Mouse (Mus musculus) B cell, adult 2 months (primary cell): Measurements from ENCODE around the gene Hoga1.
A peak's percentile ranks its signal among the peaks of the same experiment; 100 is the strongest.

Experiments
- DNase-seq, 2 experiments: peaks; one replicate each; pipeline ENCODE4 v3.0.0; 2022

Gene Hoga1

GRCm38 (mm10) chr19:42045269-42046102 is at the start of gene Hoga1:
Gene Hoga1, plus strand, starts transcription at chr19:42045610.
- peak; percentile 54 to 56 for DNase-seq

- DNase-seq: no peak
These were observed 48.3 kb upstream of the Hoga1 start for GRCm38 (mm10) chr19:41997090-41997489.

GRCm38 (mm10) chr19:41998770-41999548 is 46.5 kb upstream of the Hoga1 start:
- no peak for DNase-seq

GRCm38 (mm10) chr19:41999688-42000283 is 45.6 kb upstream of the Hoga1 start:
- DNase-seq: no peak

- no peak for DNase-seq
These were observed 44.9 kb upstream of the Hoga1 start for GRCm38 (mm10) chr19:42000446-42000958.

- no peak for DNase-seq
These were observed 44.0 kb upstream of the Hoga1 start for GRCm38 (mm10) chr19:42001253-42001980.

- DNase-seq: no peak
These were observed 41.2 kb upstream of the Hoga1 start for GRCm38 (mm10) chr19:42004258-42004657.

GRCm38 (mm10) chr19:42005616-42006015 is 39.8 kb upstream of the Hoga1 start:
- DNase-seq: peak; percentile 4 to 14

- DNase-seq: no peak
These were observed 38.8 kb upstream of the Hoga1 start for GRCm38 (mm10) chr19:42006568-42006967.

- no peak for DNase-seq
These were observed 36.8 kb upstream of the Hoga1 start for GRCm38 (mm10) chr19:42008586-42008985.

- DNase-seq: no peak
These were observed 36.3 kb upstream of the Hoga1 start for GRCm38 (mm10) chr19:42009067-42009466.

- no peak for DNase-seq
These were observed 35.0 kb upstream of the Hoga1 start for GRCm38 (mm10) chr19:42010436-42010835.

GRCm38 (mm10) chr19:42011123-42011522 is 34.3 kb upstream of the Hoga1 start:
- DNase-seq: no peak

GRCm38 (mm10) chr19:42014231-42014825 is 31.1 kb upstream of the Hoga1 start:
- no peak for DNase-seq

- no peak for DNase-seq
These were observed 30.4 kb upstream of the Hoga1 start for GRCm38 (mm10) chr19:42015001-42015400.

GRCm38 (mm10) chr19:42016251-42016650 is 29.2 kb upstream of the Hoga1 start:
- no peak for DNase-seq

- no peak for DNase-seq
These were observed 28.6 kb upstream of the Hoga1 start for GRCm38 (mm10) chr19:42016840-42017239.

- no peak for DNase-seq
These were observed 27.8 kb upstream of the Hoga1 start for GRCm38 (mm10) chr19:42017399-42018247.

- no peak for DNase-seq
These were observed 26.3 kb upstream of the Hoga1 start for GRCm38 (mm10) chr19:42019011-42019522.

- no peak for DNase-seq
These were observed 23.5 kb upstream of the Hoga1 start for GRCm38 (mm10) chr19:42021681-42022541.
